Mouse (Mus musculus) layer of hippocampus, adult 8-10 months (tissue): Measurements from ENCODE around the gene Dzank1. TPM values are rescaled to one million over a fixed set of nuclear protein-coding genes. Genes with fewer than 3 reads are reported as not detected.

Experiments
- DNase-seq, 2 experiments: peaks; one replicate each; pipeline ENCODE4 v3.0.0; 2022; ENCODE audit warnings: low spot score in 2 of 2
- total RNA-seq, 4 experiments: library from RNA; stranded (reverse); gene quantifications; 2 replicates each; pipeline ENCODE4 v1.2.4; 2022

The Dzank1 gene
- total RNA-seq, 4 experiments from 2014 or later: 137 to 161 (median 153) TPM

GRCm38 (mm10) chr2:144467203-144467602 is 60.0 kb downstream of the Dzank1 start:
- no peak for DNase-seq

GRCm38 (mm10) chr2:144465876-144466575 is 61.2 kb downstream of the Dzank1 start:
- peak; percentile 31 to 41 for DNase-seq

GRCm38 (mm10) chr2:144464799-144465760 is 62.1 kb downstream of the Dzank1 start:
- DNase-seq: peak; percentile 52

- DNase-seq: no peak
These were observed 63.0 kb downstream of the Dzank1 start for GRCm38 (mm10) chr2:144464182-144464581.

- DNase-seq: peak; percentile 87 to 89
These were observed 68.0 kb downstream of the Dzank1 start for GRCm38 (mm10) chr2:144458975-144459754.

- DNase-seq: no peak
These were observed 68.9 kb downstream of the Dzank1 start for GRCm38 (mm10) chr2:144458355-144458754.

GRCm38 (mm10) chr2:144452364-144453008 is 74.7 kb downstream of the Dzank1 start:
- peak; percentile 73 to 89 for DNase-seq

GRCm38 (mm10) chr2:144450378-144450777 is 76.8 kb downstream of the Dzank1 start:
- DNase-seq: no peak

GRCm38 (mm10) chr2:144446360-144446999 is 80.7 kb downstream of the Dzank1 start:
- DNase-seq: no peak

- peak in 1 of 2 experiments; percentile 13 for DNase-seq
These were observed 85.8 kb downstream of the Dzank1 start for GRCm38 (mm10) chr2:144441386-144441915.

- DNase-seq: no peak
These were observed 88.0 kb downstream of the Dzank1 start for GRCm38 (mm10) chr2:144439191-144439700.

GRCm38 (mm10) chr2:144438424-144438823 is 88.8 kb downstream of the Dzank1 start:
- no peak for DNase-seq

GRCm38 (mm10) chr2:144435679-144436078 is 91.5 kb downstream of the Dzank1 start:
- DNase-seq: peak; percentile 42 to 59

GRCm38 (mm10) chr2:144431286-144431825 is 95.9 kb downstream of the Dzank1 start:
- no peak for DNase-seq

- no peak for DNase-seq
These were observed 98.0 kb downstream of the Dzank1 start for GRCm38 (mm10) chr2:144429171-144429570.

- no peak for DNase-seq
These were observed 98.6 kb downstream of the Dzank1 start for GRCm38 (mm10) chr2:144428659-144429058.

GRCm38 (mm10) chr2:144427852-144428251 is 99.4 kb downstream of the Dzank1 start:
- no peak for DNase-seq

- no peak for DNase-seq
These were observed 101.5 kb downstream of the Dzank1 start for GRCm38 (mm10) chr2:144425761-144426160.

GRCm38 (mm10) chr2:144422094-144422675 is 105.0 kb downstream of the Dzank1 start:
- no peak for DNase-seq
